Mouse (Mus musculus) lung, adult 2 months (tissue): ENCODE results near the gene Rtkn2.

ENCODE experiments used
- CTCF ChIP-seq: fragments of 200-500 bp; IDR thresholded peaks from 2 replicates; pipeline ENCODE4 v1.5.1; 2011; ENCODE audit warnings: mild to moderate bottlenecking, low read length, control low read depth; ENCODE audit not compliant: insufficient read depth
- POLR2A ChIP-seq: fragments of 200-500 bp; IDR thresholded peaks from 2 replicates; pipeline ENCODE4 v1.6.1; 2011; ENCODE audit warnings: low read depth, mild to moderate bottlenecking, control low read depth, low read length, borderline replicate concordance; ENCODE audit errors: extremely low read depth

GRCm38 (mm10) chr10:68075181-68075580 lies 95.8 kb downstream of the Rtkn2 start:
- no peak for TF ChIP-seq CTCF
- no peak for TF ChIP-seq POLR2A
